Mouse (Mus musculus) left cerebral cortex, adult 11 months (tissue): ENCODE measurements around the gene 4931422A03Rik.
A peak's percentile ranks its signal among the peaks of the same experiment; 100 is the strongest.
"Not testable (repeated sequence)": the region's sequence is repeated elsewhere in the genome, so short reads cannot be mapped to it uniquely, and the experiment has no call there.

Source experiments
- DNase-seq: peaks from one replicate; pipeline ENCODE4 v3.0.0; 2022; ENCODE audit warnings: low spot score

Gene 4931422A03Rik

GRCm38 (mm10) chr2:104024656-104025055, 3.5 kb downstream of the 4931422A03Rik start:
- DNase-seq, result no peak

- DNase-seq, result no peak
Measured at GRCm38 (mm10) chr2:104023096-104023495, 5.1 kb downstream of the 4931422A03Rik start.

GRCm38 (mm10) chr2:104008853-104009252, 19.3 kb downstream of the 4931422A03Rik start:
- not testable (repeated sequence) for DNase-seq

GRCm38 (mm10) chr2:104007793-104008519, 20.2 kb downstream of the 4931422A03Rik start:
- DNase-seq, result no peak

GRCm38 (mm10) chr2:104002711-104003413, 25.3 kb downstream of the 4931422A03Rik start:
- peak; percentile 59 for DNase-seq

- DNase-seq, result no peak
Measured at GRCm38 (mm10) chr2:104001861-104002260, 26.3 kb downstream of the 4931422A03Rik start.

- DNase-seq, result no peak
Measured at GRCm38 (mm10) chr2:104001076-104001475, 27.1 kb downstream of the 4931422A03Rik start.

- DNase-seq, result no peak
Measured at GRCm38 (mm10) chr2:103992618-103993332, 35.4 kb downstream of the 4931422A03Rik start.

- DNase-seq, result no peak
Measured at GRCm38 (mm10) chr2:103992162-103992561, 36.0 kb downstream of the 4931422A03Rik start.

- DNase-seq, result no peak
Measured at GRCm38 (mm10) chr2:103991303-103991702, 36.9 kb downstream of the 4931422A03Rik start.

GRCm38 (mm10) chr2:103989724-103990123, 38.4 kb downstream of the 4931422A03Rik start:
- no peak for DNase-seq

- DNase-seq, result not testable (repeated sequence)
Measured at GRCm38 (mm10) chr2:103987595-103987994, 40.6 kb downstream of the 4931422A03Rik start.

- DNase-seq, result no peak
Measured at GRCm38 (mm10) chr2:103983146-103983545, 45.0 kb downstream of the 4931422A03Rik start.

- peak; percentile 33 for DNase-seq
Measured at GRCm38 (mm10) chr2:103982250-103982649, 45.9 kb downstream of the 4931422A03Rik start.

- DNase-seq, result no peak
Measured at GRCm38 (mm10) chr2:103977716-103978115, 50.4 kb downstream of the 4931422A03Rik start.

- DNase-seq, result no peak
Measured at GRCm38 (mm10) chr2:103977216-103977615, 50.9 kb downstream of the 4931422A03Rik start.

- DNase-seq, result no peak
Measured at GRCm38 (mm10) chr2:103975904-103976303, 52.3 kb downstream of the 4931422A03Rik start.

GRCm38 (mm10) chr2:103971838-103972237, 56.3 kb downstream of the 4931422A03Rik start:
- no peak for DNase-seq

- DNase-seq, result no peak
Measured at GRCm38 (mm10) chr2:103970791-103971649, 57.1 kb downstream of the 4931422A03Rik start.

- no peak for DNase-seq
Measured at GRCm38 (mm10) chr2:103970041-103970790, 57.9 kb downstream of the 4931422A03Rik start.
